Mouse (Mus musculus): ENCODE measurements at regions not wholly inside any gene's neighbourhood (a gene's known extent, or its start where the extent isn't known, plus 50 kb on each side); places are given as distances from the start of the nearest gene placed in this dataset.

DNA sequence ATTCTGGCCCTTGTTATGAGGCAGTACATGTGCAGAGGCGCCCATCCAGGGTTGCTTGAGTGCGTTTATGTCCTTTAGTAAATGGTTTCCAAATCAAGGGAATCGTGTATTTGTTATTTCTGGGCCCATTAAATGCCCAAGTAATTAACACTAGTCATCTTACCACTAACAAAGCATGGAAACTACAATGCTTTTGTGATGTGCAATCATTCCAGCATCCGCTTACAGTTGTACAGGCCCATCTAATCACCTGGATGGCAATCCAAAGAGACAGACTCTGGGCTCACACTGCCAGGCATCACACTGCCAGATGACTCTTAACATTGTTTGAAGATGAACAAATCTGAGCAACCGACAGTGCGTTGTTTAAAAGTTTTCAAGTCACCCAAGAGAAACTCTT, 113.6 kb upstream of the BC052040 start:
- H3K9me3 ChIP-seq = no peaks in the 10 kb centered on the region
- peak overlapping the region; percentile 35 for H3K4me2 ChIP-seq
- H3K27me3 ChIP-seq = no peaks in the 10 kb centered on the region
- no peaks in the 10 kb centered on the region for H3K36me3 ChIP-seq
- H3K9ac ChIP-seq = no peak overlapping the region
- no peak for ATAC-seq (ENCODE audit: insufficient number of reproducible peaks, insufficient read depth, low FRiP score, low TSS enrichment, low read depth)
- H3K27ac ChIP-seq = peak overlapping the region; percentile 24; the same call in 1 of the 2 replicates
- H3K4me3 ChIP-seq = no peak overlapping the region
- WGBS = 38% methylated on average over 6 of the region's 6 CpGs
- H3K4me1 ChIP-seq = peaks cover 26% of the 10 kb centered on the region

DNA sequence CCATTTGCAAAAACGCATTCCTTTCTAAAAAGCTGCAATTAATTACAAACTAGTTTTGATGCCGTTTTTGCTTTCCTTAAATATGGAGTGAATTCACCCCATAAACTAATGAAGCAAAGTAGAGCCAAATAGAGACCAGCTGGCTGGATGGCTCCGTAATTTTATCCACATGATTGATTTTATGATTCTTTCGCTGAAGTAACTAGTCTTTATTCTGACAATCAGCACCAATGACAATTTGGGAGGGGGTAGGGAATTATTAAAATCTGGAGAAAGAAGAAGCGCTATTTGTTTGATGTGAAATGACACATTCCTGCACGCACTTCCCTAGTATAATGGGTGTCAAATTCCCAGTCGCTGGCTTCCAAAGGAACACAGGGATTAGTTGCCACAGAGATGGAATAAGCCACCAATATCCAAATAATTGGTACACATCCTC, 113.0 kb upstream of the BC052040 start:
- no peak for ATAC-seq (ENCODE audit: insufficient number of reproducible peaks, insufficient read depth, low FRiP score, low TSS enrichment, low read depth)
- Histone ChIP-seq H3K36me3 (no peaks in the 10 kb centered on the region), H3K9ac (no peak overlapping the region), H3K4me1 (peaks cover 26% of the 10 kb centered on the region), H3K4me3 (no peak overlapping the region), H3K27ac (no peak overlapping the region), H3K27me3 (no peaks in the 10 kb centered on the region), H3K4me2 (peak overlapping the region; percentile 35), H3K9me3 (no peaks in the 10 kb centered on the region)
- WGBS = 17% methylated on average over 7 of the region's 7 CpGs

DNA sequence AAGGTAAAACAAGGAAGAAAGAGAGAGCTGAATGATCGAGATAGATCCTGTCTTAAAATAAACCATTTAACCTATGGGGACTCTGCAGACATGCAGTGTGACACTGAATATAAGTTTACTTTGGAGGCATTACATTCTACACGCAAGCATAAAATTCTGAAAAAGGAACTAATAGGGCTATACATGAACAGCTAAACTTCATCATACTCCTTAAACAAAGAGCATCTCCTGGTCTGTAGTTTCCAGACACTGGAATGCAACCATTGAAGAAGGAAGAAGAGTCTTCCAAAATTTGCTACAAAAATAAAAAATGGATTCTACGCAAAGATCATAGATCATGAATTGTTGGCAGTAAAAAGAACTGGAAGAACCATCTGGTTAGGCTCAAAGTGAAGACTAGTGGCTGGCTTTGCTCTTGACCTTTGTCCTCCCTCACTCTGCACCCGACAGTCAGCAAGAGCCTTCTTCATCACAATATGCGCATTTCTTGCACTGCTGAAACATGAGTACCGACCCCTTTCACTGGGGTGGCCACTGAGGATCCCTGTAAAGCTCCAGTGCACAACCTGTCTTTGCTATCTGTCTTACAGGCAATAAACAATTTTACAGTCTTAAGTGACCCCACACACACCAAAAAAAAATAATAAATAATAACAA, 112.2 kb upstream of the BC052040 start:
- H3K27me3 ChIP-seq = no peaks in the 10 kb centered on the region
- no peak for ATAC-seq (ENCODE audit: insufficient number of reproducible peaks, insufficient read depth, low FRiP score, low TSS enrichment, low read depth)
- H3K4me3 ChIP-seq = no peak overlapping the region
- WGBS = 62% methylated on average over 6 of the region's 6 CpGs
- H3K4me1 ChIP-seq = peaks cover 26% of the 10 kb centered on the region
- no peak overlapping the region for H3K27ac ChIP-seq
- no peak overlapping the region for H3K9ac ChIP-seq
- no peaks in the 10 kb centered on the region for H3K36me3 ChIP-seq
- H3K4me2 ChIP-seq = no peak overlapping the region
- no peaks in the 10 kb centered on the region for H3K9me3 ChIP-seq

DNA sequence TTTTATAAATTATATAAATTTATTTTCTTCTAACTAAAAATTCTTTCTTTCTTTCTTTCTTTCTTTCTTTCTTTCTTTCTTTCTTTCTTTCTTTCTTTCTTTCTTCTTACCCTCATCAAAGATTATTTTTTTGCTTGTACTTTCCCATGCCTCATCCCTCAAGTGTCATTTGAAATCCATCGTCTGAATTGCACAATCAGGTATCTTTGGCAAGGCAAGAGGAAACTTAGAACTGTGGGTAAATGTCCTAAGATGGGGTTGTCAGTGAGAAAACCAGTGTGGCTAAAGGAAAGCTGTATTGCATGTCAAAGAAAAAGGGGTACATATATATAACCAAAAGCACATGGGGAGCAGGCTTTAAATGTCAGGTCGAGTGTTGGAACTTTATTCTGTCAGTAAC, 109.1 kb upstream of the BC052040 start:
- Histone ChIP-seq H3K27me3 (no peaks in the 10 kb centered on the region), H3K36me3 (no peaks in the 10 kb centered on the region), H3K4me3 (no peak overlapping the region), H3K9me3 (no peaks in the 10 kb centered on the region), H3K9ac (no peak overlapping the region), H3K4me2 (no peak overlapping the region), H3K27ac (no peak overlapping the region), H3K4me1 (peaks cover 12% of the 10 kb centered on the region)
- 45% methylated on average over 2 of the region's 2 CpGs for WGBS
- ATAC-seq (ENCODE audit: insufficient number of reproducible peaks, insufficient read depth, low FRiP score, low TSS enrichment, low read depth) = no peak

DNA sequence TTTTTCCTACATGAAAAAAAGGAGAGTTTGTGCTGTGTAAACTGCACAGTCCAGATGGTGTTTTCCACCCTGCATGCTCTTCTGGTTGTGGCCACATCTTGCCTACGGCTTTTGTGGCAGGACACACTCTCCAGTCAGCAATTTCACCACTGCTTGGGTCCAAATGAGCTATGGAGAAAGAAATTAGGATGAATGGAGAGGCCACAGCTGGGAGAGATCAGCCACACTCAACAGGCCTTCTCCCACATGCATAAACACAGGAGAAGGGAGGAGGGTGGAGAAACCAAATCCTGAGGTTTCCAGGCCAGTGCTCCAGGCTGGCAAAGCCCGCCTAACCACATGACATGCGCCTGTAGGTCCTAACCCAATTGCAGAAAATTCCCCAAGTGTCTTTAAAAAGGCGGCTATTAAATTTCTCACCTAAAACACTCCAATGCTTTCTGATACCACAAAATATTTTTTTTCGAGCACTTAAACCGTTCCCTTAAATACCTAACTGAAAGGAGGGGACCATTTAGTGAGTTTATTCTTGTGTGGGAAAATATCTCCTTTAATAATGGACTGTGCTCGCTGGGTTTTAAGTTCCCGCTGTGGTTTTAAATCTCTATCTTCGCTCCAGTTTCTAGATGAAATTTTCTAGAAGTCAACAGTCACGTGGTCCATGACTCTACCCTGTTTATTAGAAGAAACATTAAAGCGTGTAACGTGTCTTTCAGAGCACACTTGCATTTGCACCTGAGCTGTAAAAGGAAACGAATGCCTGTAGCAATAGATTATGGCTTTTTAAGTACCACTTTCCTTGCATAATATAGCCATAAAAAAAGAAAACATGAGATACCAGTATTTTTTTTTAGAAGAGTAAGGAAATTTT, 97.9 kb upstream of the BC052040 start:
- no peaks in the 10 kb centered on the region for H3K36me3 ChIP-seq
- WGBS = 39% methylated on average over 13 of the region's 13 CpGs
- no peak overlapping the region for H3K4me3 ChIP-seq
- no peak overlapping the region for H3K9ac ChIP-seq
- H3K4me2 ChIP-seq = peak overlapping the region; percentile 18
- peaks cover 14% of the 10 kb centered on the region for H3K4me1 ChIP-seq
- peak overlapping the region; percentile 71 for H3K27ac ChIP-seq
- no peaks in the 10 kb centered on the region for H3K9me3 ChIP-seq
- H3K27me3 ChIP-seq = no peaks in the 10 kb centered on the region
- ATAC-seq (ENCODE audit: insufficient number of reproducible peaks, insufficient read depth, low FRiP score, low TSS enrichment, low read depth) = peak; percentile 89

DNA sequence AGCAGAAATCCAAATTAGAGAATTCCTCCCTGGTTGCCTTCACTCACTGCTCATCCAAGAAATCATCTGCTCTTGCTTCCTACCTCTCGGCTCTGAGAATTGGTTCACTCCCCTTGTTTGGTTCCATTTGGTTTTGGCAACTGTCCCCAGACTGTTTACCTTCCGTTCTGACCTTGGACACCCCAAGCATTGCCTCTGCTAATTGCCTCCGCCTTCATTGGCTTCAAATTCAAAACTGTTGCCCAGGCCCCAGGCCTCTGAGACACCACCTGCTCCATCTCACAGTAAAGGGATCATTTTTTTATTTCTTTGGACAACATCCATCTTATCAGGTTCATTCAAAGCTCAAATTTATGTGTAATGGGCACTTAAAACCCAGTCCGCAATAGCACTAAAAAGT, 93.1 kb upstream of the BC052040 start:
- H3K27me3 ChIP-seq = no peaks in the 10 kb centered on the region
- H3K4me1 ChIP-seq = peaks cover 8% of the 10 kb centered on the region
- H3K36me3 ChIP-seq = no peaks in the 10 kb centered on the region
- no peaks in the 10 kb centered on the region for H3K9me3 ChIP-seq
- H3K4me3 ChIP-seq = no peak overlapping the region
- no peak for ATAC-seq (ENCODE audit: insufficient number of reproducible peaks, insufficient read depth, low FRiP score, low TSS enrichment, low read depth)
- H3K27ac ChIP-seq = no peak overlapping the region
- H3K4me2 ChIP-seq = no peak overlapping the region
- no peak overlapping the region for H3K9ac ChIP-seq
- 76% methylated on average over 4 of the region's 4 CpGs for WGBS

DNA sequence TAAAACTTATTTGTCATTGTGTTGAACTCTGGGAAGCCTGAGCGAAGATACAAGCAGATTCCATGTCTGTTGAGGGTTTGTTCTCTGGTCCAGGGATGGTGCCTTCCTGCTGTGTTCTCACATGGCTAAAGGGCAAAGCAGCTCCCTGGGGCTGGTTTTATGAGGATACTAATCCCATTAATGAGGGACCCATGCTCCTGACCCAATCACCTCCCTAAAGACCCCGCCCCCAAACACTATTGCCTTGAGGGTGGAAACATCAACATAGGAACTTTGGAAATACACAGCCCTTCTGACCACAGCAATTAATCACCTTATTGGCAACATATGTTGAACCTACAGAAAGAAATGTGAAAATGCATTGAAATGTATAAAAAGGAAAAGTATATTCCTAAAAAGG, 88.5 kb upstream of the BC052040 start:
- H3K4me2 ChIP-seq = no peak overlapping the region
- no peak overlapping the region for H3K4me3 ChIP-seq
- no peak for ATAC-seq (ENCODE audit: insufficient number of reproducible peaks, insufficient read depth, low FRiP score, low TSS enrichment, low read depth)
- H3K27ac ChIP-seq = no peak overlapping the region
- 49% methylated on average over 2 of the region's 2 CpGs for WGBS
- no peak overlapping the region for H3K9ac ChIP-seq
- H3K4me1 ChIP-seq = no peaks in the 10 kb centered on the region
- H3K36me3 ChIP-seq = no peaks in the 10 kb centered on the region
- H3K27me3 ChIP-seq = no peaks in the 10 kb centered on the region
- H3K9me3 ChIP-seq = peaks cover 3% of the 10 kb centered on the region; the same call in 1 of the 2 replicates

DNA sequence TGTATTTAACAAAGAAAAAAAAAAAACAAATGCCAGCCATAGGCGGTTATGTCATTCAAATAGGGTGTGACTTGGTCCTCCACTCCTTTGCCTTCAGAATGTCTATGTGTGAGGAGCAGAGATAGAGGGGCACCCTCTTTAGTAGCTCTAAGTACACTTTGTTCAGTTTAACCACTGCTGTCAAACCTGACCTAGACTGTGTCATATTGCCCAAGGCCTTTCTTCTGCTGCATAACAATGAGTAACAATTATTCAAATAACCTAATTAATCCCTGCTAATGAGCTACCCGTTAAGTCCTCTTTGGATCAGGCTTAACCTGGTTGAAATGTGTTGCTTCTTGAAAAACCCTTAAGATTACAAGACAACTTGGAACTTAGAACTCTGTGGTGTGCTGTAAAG, 81.6 kb upstream of the BC052040 start:
- no peak for ATAC-seq (ENCODE audit: insufficient number of reproducible peaks, insufficient read depth, low FRiP score, low TSS enrichment, low read depth)
- H3K36me3 ChIP-seq = no peaks in the 10 kb centered on the region
- H3K4me3 ChIP-seq = no peak overlapping the region
- no peaks in the 10 kb centered on the region for H3K27me3 ChIP-seq
- H3K27ac ChIP-seq = no peak overlapping the region
- no peak overlapping the region for H3K4me2 ChIP-seq
- H3K9me3 ChIP-seq = peaks cover 3% of the 10 kb centered on the region; the same call in 1 of the 2 replicates
- 79% methylated on average over 2 of the region's 2 CpGs for whole genome bisulfite sequencing
- H3K9ac ChIP-seq = no peak overlapping the region
- no peaks in the 10 kb centered on the region for H3K4me1 ChIP-seq

DNA sequence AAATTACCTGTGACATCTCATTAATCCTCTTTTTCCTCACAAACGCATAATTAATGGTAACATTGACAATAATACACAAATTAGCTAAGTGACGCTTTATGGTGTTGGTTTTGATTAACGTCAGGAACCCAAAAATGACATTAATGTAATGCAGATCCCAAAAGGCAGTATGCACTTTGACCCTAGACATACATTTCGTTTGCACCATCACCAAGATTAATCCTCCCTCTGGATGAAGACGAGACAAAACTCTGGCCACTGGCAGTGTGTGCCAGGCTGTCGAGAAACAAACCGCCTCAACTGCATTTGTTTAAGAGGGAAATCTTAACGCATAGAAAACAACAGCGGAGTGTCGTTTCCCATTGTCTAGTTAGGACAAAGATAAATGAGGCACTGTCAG, 72.0 kb upstream of the BC052040 start:
- no peak overlapping the region for H3K27ac ChIP-seq
- H3K4me3 ChIP-seq = no peak overlapping the region
- no peak overlapping the region for H3K4me2 ChIP-seq
- no peak for ATAC-seq (ENCODE audit: insufficient number of reproducible peaks, insufficient read depth, low FRiP score, low TSS enrichment, low read depth)
- no peaks in the 10 kb centered on the region for H3K27me3 ChIP-seq
- H3K9me3 ChIP-seq = no peaks in the 10 kb centered on the region
- peaks cover 9% of the 10 kb centered on the region; the same call in 1 of the 2 replicates for H3K4me1 ChIP-seq
- no peak overlapping the region for H3K9ac ChIP-seq
- H3K36me3 ChIP-seq = no peaks in the 10 kb centered on the region
- 67% methylated on average over 10 of the region's 10 CpGs for WGBS

DNA sequence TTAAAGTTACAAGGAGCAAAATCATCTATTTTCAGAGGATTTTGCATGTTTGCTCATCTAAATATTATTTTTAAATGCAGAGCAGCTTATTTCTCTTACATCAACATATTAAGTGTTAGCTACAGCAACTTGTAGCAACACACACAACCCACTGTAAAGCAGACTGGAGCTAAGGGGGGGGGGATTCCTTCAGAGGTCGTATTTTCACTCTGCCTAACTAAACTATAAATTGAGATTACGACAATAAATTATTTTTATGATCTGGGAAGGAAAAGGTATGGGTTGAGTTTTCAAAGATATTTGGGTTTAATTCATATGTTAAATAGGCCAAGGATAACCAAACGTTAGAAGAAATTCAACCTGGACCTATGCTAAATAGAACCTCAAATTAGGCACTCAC, 70.4 kb upstream of the BC052040 start:
- Histone ChIP-seq H3K9me3 (no peaks in the 10 kb centered on the region), H3K4me3 (no peak overlapping the region), H3K27ac (no peak overlapping the region), H3K27me3 (no peaks in the 10 kb centered on the region), H3K36me3 (no peaks in the 10 kb centered on the region), H3K4me2 (no peak overlapping the region), H3K4me1 (peaks cover 14% of the 10 kb centered on the region), H3K9ac (no peak overlapping the region)
- WGBS = 63% methylated on average over 3 of the region's 3 CpGs
- ATAC-seq (ENCODE audit: insufficient number of reproducible peaks, insufficient read depth, low FRiP score, low TSS enrichment, low read depth) = no peak

DNA sequence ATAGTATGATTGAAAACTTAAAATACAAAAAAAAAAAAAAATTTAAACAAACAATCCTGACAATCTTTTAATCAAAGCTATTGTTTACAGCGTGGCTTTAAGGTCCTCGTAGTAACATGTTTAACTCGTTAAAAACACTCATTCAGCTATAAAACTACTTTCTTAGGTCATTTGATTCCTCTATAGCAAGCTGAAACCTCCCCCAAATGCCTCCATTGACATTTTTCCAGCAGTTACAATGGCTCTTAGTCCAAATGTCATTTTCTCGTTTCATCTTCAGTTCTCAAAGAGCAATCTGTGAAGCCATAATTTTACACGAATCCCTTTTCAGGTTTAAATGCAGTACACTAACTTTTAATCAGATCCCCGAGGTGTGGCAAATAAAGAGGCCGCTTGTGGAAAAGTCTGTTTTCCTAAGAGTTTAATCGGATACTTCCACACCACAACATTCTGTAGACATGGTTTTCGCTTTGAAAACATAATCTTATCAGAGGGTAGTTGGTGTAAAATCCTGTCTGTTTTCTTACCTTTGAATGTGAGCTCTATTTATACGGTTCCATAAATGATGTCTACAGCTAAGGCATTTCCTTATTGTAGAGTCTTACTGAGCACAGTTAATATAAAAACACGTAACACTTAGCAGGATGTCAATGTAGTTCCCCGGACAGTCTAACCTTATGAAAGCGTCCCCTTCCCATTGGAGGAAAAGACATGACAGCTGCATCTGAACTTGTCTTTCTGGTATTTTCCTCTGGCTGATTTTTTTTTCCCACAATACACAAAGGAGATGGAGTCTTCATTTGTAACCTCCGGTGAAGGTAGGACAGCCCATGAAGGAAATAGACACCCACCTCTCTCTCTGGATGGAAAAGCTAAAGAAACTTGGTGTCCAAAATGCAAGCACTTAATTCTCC, 69.6 kb upstream of the BC052040 start:
- WGBS = 51% methylated on average over 14 of the region's 14 CpGs
- ATAC-seq (ENCODE audit: insufficient number of reproducible peaks, insufficient read depth, low FRiP score, low TSS enrichment, low read depth) = no peak
- H3K36me3 ChIP-seq = no peaks in the 10 kb centered on the region
- H3K27ac ChIP-seq = no peak overlapping the region
- H3K4me3 ChIP-seq = no peak overlapping the region
- H3K9ac ChIP-seq = no peak overlapping the region
- H3K27me3 ChIP-seq = no peaks in the 10 kb centered on the region
- no peaks in the 10 kb centered on the region for H3K9me3 ChIP-seq
- H3K4me1 ChIP-seq = peaks cover 14% of the 10 kb centered on the region
- no peak overlapping the region for H3K4me2 ChIP-seq

All from embryonic facial prominence, embryonic 13.5 days (tissue).